Mouse (Mus musculus) right cerebral cortex, postnatal 14 days (tissue): Measurements from ENCODE around the gene Slc24a3.

Experiments
- DNase-seq: peaks from one replicate; pipeline ENCODE4 v3.0.0; 2022

Slc24a3 gene

GRCm38 (mm10) chr2:145460854-145461423 is 293.4 kb downstream of the Slc24a3 start:
- DNase-seq = no peak

- DNase-seq = no peak
Observed at GRCm38 (mm10) chr2:145462253-145462652, 294.7 kb downstream of the Slc24a3 start.

GRCm38 (mm10) chr2:145468701-145469325 is 301.3 kb downstream of the Slc24a3 start:
- DNase-seq = no peak

- no peak for DNase-seq
Observed at GRCm38 (mm10) chr2:145477484-145477883, 309.9 kb downstream of the Slc24a3 start.

GRCm38 (mm10) chr2:145479676-145480075 is 312.1 kb downstream of the Slc24a3 start:
- DNase-seq = no peak

- DNase-seq = no peak
Observed at GRCm38 (mm10) chr2:145500231-145500630, 332.7 kb downstream of the Slc24a3 start.

- DNase-seq = no peak
Observed at GRCm38 (mm10) chr2:145501472-145501871, 333.9 kb downstream of the Slc24a3 start.

GRCm38 (mm10) chr2:145507702-145508101 is 340.1 kb downstream of the Slc24a3 start:
- DNase-seq = no peak

GRCm38 (mm10) chr2:145510650-145511225 is 343.2 kb downstream of the Slc24a3 start:
- no peak for DNase-seq

- DNase-seq = no peak
Observed at GRCm38 (mm10) chr2:145515956-145516355, 348.4 kb downstream of the Slc24a3 start.

GRCm38 (mm10) chr2:145517346-145517745 is 349.8 kb downstream of the Slc24a3 start:
- DNase-seq = peak; percentile 79

- DNase-seq = no peak
Observed at GRCm38 (mm10) chr2:145522017-145522416, 354.5 kb downstream of the Slc24a3 start.

- no peak for DNase-seq
Observed at GRCm38 (mm10) chr2:145523381-145523780, 355.8 kb downstream of the Slc24a3 start.

- DNase-seq = no peak
Observed at GRCm38 (mm10) chr2:145527151-145527550, 359.6 kb downstream of the Slc24a3 start.

GRCm38 (mm10) chr2:145530941-145531353 is 363.4 kb downstream of the Slc24a3 start:
- no peak for DNase-seq

GRCm38 (mm10) chr2:145533086-145533485 is 365.5 kb downstream of the Slc24a3 start:
- DNase-seq = no peak

- no peak for DNase-seq
Observed at GRCm38 (mm10) chr2:145535307-145535706, 367.8 kb downstream of the Slc24a3 start.

GRCm38 (mm10) chr2:145535774-145536173 is 368.2 kb downstream of the Slc24a3 start:
- DNase-seq = no peak

GRCm38 (mm10) chr2:145536986-145537385 is 369.4 kb downstream of the Slc24a3 start:
- DNase-seq = no peak

- no peak for DNase-seq
Observed at GRCm38 (mm10) chr2:145541695-145542094, 374.1 kb downstream of the Slc24a3 start.

- no peak for DNase-seq
Observed at GRCm38 (mm10) chr2:145546071-145546470, 378.5 kb downstream of the Slc24a3 start.

GRCm38 (mm10) chr2:145554722-145555252 is 387.2 kb downstream of the Slc24a3 start:
- DNase-seq = no peak

GRCm38 (mm10) chr2:145555713-145556112 is 388.2 kb downstream of the Slc24a3 start:
- no peak for DNase-seq

GRCm38 (mm10) chr2:145557361-145557931 is 389.9 kb downstream of the Slc24a3 start:
- DNase-seq = no peak
